Mouse (Mus musculus): ENCODE results near the gene Olfr578.

Olfr578 gene

GRCm38 (mm10) chr7:102989224-102989623, at the start of gene Olfr578:
Olfr578 (minus strand) TSS chr7:102989324.
- no peak for DNase-seq (ENCODE audit: low read depth, low spot score)

GRCm38 (mm10) chr7:103037724-103038123, 48.6 kb upstream of the Olfr578 start, which contains the start of gene Olfr582:
Olfr582 (plus strand) TSS chr7:103038024.
- DNase-seq (ENCODE audit: low read depth, low spot score), result no peak

- no peak for DNase-seq (ENCODE audit: low read depth, low spot score)
Observed at GRCm38 (mm10) chr7:102975843-102976242, 13.3 kb downstream of the Olfr578 start, which contains the start of gene Olfr577. Olfr577 (minus strand) TSS chr7:102975943.

- no peak for DNase-seq (ENCODE audit: low read depth, low spot score)
Observed at GRCm38 (mm10) chr7:102974399-102974798, 14.7 kb downstream of the Olfr578 start.

GRCm38 (mm10) chr7:102962360-102962759, 26.8 kb downstream of the Olfr578 start, which contains the start of gene Olfr576:
Olfr576 (plus strand) TSS chr7:102962660.
- no peak for DNase-seq (ENCODE audit: low read depth, low spot score)

GRCm38 (mm10) chr7:102958593-102958992, 30.5 kb downstream of the Olfr578 start, which contains the start of gene Olfr575:
Olfr575 (minus strand) TSS chr7:102958775.
- DNase-seq (ENCODE audit: low read depth, low spot score), result no peak

- DNase-seq (ENCODE audit: low read depth, low spot score), result no peak
Observed at GRCm38 (mm10) chr7:102958137-102958536, 31.0 kb downstream of the Olfr578 start.

DNA sequence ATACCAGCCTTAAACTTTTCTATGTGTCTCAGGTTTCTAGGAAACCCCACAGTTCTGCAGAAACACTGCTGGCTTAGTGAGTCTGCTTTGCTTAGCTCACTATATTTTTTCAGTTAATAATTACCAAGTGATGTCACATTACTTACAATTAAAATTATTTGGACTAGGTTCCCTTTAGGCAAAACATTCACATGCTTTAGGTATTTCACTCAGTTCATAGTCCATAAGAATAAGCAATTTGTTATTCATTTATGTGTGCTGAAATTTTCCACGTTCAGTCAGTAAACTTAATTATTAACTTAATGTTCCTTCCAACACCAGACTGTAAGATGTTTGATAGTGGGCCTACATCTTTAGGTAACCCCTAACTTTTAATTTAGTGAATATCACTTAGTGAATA, 38.4 kb downstream of the Olfr578 start:
- DNase-seq (ENCODE audit: low read depth, low spot score), result no peak

- no peak for DNase-seq (ENCODE audit: low read depth, low spot score)
Observed at GRCm38 (mm10) chr7:102948167-102948566, 41.0 kb downstream of the Olfr578 start, which contains the start of gene Olfr574. Olfr574 (plus strand) TSS chr7:102948467.

DNA sequence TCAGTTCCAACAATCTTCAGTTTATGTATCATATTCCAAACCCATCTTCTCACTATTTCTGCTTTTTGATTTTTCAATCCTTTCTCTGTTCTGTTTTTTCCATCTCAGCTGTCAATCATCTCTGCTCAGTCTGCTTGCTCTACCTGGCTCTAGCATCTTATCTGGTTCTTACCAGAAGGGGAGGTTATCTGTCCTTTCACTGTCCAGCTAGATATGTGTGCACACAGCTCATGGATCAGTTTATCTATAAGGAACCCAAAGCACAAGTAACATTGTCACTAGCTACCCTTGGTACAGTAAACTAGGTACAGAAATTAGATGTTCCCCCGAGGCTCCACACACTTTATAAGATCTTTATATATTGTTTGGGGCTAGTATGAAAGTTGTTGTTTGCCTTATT, 45.7 kb downstream of the Olfr578 start:
- DNase-seq (ENCODE audit: low read depth, low spot score), result no peak

DNA sequence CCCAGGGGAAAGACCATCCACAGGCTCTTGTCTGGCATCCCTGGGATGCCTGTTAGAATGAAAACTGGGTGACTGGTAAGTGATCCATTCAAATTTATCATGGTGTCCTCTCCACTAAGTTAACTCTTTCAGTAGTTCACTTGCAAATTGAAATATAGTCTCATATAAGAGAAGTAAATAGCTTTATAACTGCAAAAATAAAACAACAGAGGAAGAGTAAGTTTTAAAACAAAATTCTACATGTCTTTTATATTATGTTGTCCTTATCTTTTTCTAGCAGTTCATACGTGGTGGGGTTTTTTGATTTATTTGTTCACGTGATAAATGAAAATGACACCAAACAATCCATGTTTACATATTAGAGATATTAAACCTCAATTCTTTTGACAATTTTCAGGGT, 46.6 kb downstream of the Olfr578 start, which contains the start of gene Olfr573-ps1:
Gene Olfr573-ps1 (minus strand): TSS at position 101 of the 400 bp plus-strand sequence.
- DNase-seq (ENCODE audit: low read depth, low spot score), result no peak

All from mesoderm, embryonic 11.5 days (tissue).